Mouse (Mus musculus) limb, embryonic 14.5 days (tissue): ENCODE data around the gene Foxc1. TPM values are rescaled to one million over a fixed set of nuclear protein-coding genes. Genes with fewer than 3 reads are reported as not detected.

Experiments
- ATAC-seq: fragments of 200-750 bp; cut with Nextera tagmentation; 2 replicates; pipeline ENCODE4 v1.8.0; 2017; ENCODE audit warnings: low read depth, moderate number of reproducible peaks, moderate TSS enrichment; ENCODE audit not compliant: low FRiP score
- DNase-seq: peaks from one replicate; pipeline ENCODE4 v3.0.0-alpha.2; 2015; ENCODE audit warnings: low spot score
- H3K27ac ChIP-seq: fragments of 300-500 bp; sonication (generic); replicated peaks from 2 replicates; pipeline ENCODE4 v1.5.1; 2014; ENCODE audit warnings: low read depth, mild to moderate bottlenecking, low read length, moderate library complexity, mixed read lengths
- H3K27me3 ChIP-seq: fragments of 300-500 bp; sonication (generic); 2 replicates; pipeline ENCODE4 v1.6.1; 2014; ENCODE audit warnings: low read length, mixed read lengths; ENCODE audit not compliant: control insufficient read depth, insufficient read depth
- H3K36me3 ChIP-seq: fragments of 300-500 bp; sonication (generic); 2 replicates; pipeline ENCODE4 v1.6.1; 2014; ENCODE audit warnings: mild to moderate bottlenecking, low read length, moderate library complexity, mixed read lengths; ENCODE audit not compliant: control insufficient read depth, insufficient read depth
- H3K4me1 ChIP-seq: fragments of 300-500 bp; sonication (generic); 2 replicates; pipeline ENCODE4 v1.6.1; 2014; ENCODE audit warnings: antibody characterized with exemption, low read length, mixed read lengths; ENCODE audit not compliant: control insufficient read depth, insufficient read depth
- H3K4me2 ChIP-seq: fragments of 300-500 bp; sonication (generic); replicated peaks from 2 replicates; pipeline ENCODE4 v1.6.1; 2014; ENCODE audit warnings: low read depth, mild to moderate bottlenecking, low read length, moderate library complexity; ENCODE audit not compliant: severe bottlenecking
- H3K4me3 ChIP-seq: fragments of 300-500 bp; sonication (generic); replicated peaks from 2 replicates; pipeline ENCODE4 v1.5.1; 2014; ENCODE audit warnings: low read length
- H3K9ac ChIP-seq: fragments of 300-500 bp; sonication (generic); 2 replicates; pipeline ENCODE4 v1.6.1; 2014; ENCODE audit warnings: mild to moderate bottlenecking, low read depth, low read length, moderate library complexity; ENCODE audit not compliant: severe bottlenecking
- H3K9me3 ChIP-seq: fragments of 300-500 bp; sonication (generic); 2 replicates; pipeline ENCODE4 v1.6.1; 2016; ENCODE audit warnings: low read length; ENCODE audit not compliant: control insufficient read depth
- POLR2A ChIP-seq: fragments of 200-500 bp; IDR thresholded peaks from 2 replicates; pipeline ENCODE4 v1.8.0; 2012; ENCODE audit warnings: inconsistent platforms, mild to moderate bottlenecking, moderate library complexity, borderline replicate concordance; ENCODE audit not compliant: insufficient read depth, insufficient read length; ENCODE audit errors: extremely low read depth
- WGBS: fragments of 180-500 bp; shearing (Covaris S2); extraction: QIAGEN DNeasy Blood & Tissue Kit; methylation state at CpG from one replicate; pipeline ENCODE4 v1.1.7; 2014; 5-methylcytosine and 5-hydroxymethylcytosine counted together
- polyA plus RNA-seq, 2 experiments: library from polyadenylated mRNA; depleted of rRNA in 1 of 2; stranded (reverse) in 1 of 2; unstranded in 1 of 2; fragments of >200 nt; fragmentation: Nextera tagmentation in 1 of 2; extraction: Ambion mirVana in 1 of 2; gene quantifications; 2 replicates each; pipeline versions ENCODE4 v1.2.1 to v1.2.3; 2012 to 2014

Gene Foxc1
- polyA plus RNA-seq, 2 experiments: 8.5 to 15.1 TPM

DNA sequence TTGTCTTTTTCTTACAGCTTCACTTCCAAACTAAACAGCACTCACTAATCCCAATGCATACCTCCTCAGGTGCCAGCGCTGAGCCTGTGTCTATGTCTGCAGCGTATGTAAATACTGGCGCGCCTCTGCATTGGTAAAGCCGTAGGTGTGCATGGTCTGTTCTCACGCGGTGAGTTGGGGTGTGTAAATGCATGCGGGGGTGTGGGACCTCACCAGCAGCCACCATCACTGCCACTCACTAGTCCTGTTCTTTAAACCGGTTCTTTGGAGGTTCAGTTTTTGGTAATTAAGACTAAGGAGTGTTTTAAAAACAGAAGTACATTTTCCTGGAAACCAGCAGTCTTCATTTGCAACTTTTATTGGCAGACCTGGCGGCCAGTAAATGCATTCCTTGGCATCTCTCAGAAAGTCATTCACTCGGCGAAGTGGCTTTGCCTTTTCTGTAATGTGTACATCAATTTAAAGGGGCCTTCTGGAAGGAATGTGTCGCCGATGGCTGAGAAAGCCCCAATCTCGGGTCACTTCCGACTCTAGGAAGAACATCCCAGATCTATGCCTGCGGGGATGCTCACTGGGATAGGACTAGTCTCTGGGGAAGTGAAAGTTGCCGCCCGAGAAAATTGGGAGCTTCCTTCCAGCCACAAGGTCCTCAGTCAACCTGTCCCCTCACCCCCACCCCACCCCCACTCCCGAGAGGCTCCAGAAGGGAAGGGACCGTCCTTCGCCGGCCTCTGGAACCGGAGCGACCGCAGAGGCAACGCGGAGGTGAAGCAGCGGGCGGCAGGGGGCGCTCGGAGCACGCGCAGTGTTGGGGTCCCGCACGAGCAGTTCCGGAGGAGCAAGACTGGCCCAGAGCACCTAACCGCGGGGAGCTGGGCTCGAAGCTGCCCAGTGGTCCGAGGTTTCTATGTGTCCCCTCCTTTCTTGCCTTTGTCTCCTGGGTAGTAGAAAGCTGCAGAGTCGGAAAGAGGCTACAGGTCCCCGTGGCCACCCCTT, 5.6 kb upstream of the Foxc1 start:
- Histone ChIP-seq H3K27me3 (peaks cover 81% of the 10 kb centered on the region), H3K9ac (peak overlapping the region; percentile 43), H3K4me2 (peak overlapping the region; percentile 61), H3K9me3 (no peaks in the 10 kb centered on the region), H3K4me1 (peaks cover 27% of the 10 kb centered on the region), H3K27ac (0 out of 2 replicates have a peak overlapping the region, but pooled peaks have one; percentile 28), H3K4me3 (peak overlapping the region; percentile 31), H3K36me3 (no peaks in the 10 kb centered on the region)
- under 1% methylated on average over 43 of the region's 43 CpGs for WGBS
- no peak for TF ChIP-seq POLR2A
- DNase-seq (peak; percentile 78), ATAC-seq (peak; percentile 80)

DNA sequence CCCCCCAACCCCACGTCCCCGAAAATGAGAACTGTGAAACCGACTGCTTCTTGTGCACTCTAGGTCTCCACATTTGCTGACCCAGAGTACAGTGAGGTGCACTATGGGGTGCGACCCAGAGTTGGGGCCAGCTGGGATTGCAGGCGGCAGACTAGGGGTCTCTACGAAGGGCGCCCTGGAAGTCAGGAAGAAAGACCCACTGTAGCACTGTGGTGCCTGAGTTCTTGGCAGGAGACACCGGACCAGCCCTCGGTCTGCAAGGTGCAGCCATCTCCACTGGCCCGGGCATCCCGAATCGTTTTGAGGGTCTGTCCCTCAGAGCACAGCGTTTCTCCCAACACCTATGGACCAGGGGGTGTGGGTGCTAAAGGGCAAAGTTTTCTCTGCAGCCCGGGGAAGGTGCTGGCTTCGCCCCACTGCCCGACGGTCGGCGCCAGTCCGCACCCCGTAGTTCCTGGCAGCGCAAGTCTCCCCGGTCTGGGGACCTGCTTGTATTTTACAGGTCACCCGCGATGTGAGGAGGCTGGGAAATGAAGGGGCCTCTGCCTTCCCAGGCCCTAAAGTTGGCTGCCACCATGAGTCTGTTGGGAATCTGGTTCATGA, 4.6 kb upstream of the Foxc1 start:
- no peak for DNase-seq
- 7% methylated on average over 24 of the region's 25 CpGs for WGBS

DNA sequence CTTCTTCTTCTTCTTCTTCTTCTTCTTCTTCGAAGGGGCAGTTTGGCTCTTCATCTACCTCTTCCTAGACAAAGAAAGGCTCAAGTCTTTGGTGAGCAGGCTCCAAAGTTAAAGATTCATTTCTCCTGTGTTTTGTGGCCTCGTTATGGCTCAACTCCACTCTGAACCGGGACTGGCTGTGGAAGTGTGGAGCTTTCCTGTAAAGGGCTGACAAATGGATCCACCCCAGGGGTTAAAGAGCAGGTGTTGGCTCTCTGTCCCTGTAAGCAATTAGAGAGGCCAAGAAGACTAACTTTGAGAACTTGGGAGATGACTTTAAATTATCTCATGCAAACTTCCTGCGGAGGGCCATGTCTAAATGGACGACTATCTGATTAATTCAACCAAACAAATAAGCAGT, 4.0 kb upstream of the Foxc1 start:
- TF ChIP-seq POLR2A: no peak
- Histone ChIP-seq H3K9me3 (no peaks in the 10 kb centered on the region), H3K4me2 (peak overlapping the region; percentile 80), H3K4me1 (peaks cover 23% of the 10 kb centered on the region), H3K27ac (no peak overlapping the region), H3K9ac (no peak overlapping the region), H3K4me3 (no peak overlapping the region), H3K36me3 (0 out of 2 replicates have a peak, but pooled peaks cover under 1% of the 10 kb centered on the region), H3K27me3 (peaks cover 88% of the 10 kb centered on the region)
- ATAC-seq (no peak), DNase-seq (no peak)
- WGBS: 10% methylated on average over 5 of the region's 5 CpGs

More for the DNA sequence above, 4.6 kb upstream of the Foxc1 start:
- no peak for TF ChIP-seq POLR2A
- Histone ChIP-seq H3K9ac (peak overlapping the region; percentile 43), H3K9me3 (no peaks in the 10 kb centered on the region), H3K4me1 (peaks cover 27% of the 10 kb centered on the region), H3K27ac (0 out of 2 replicates have a peak overlapping the region, but pooled peaks have one; percentile 28), H3K27me3 (peaks cover 86% of the 10 kb centered on the region), H3K4me3 (peak overlapping the region; percentile 31), H3K36me3 (no peaks in the 10 kb centered on the region), H3K4me2 (peak overlapping the region; percentile 61)
- no peak for ATAC-seq

GRCm38 (mm10) chr13:31803166-31804093, 3.0 kb upstream of the Foxc1 start:
- Histone ChIP-seq H3K27ac (no peak overlapping the region), H3K4me1 (peaks cover 21% of the 10 kb centered on the region), H3K27me3 (peaks cover 89% of the 10 kb centered on the region), H3K4me3 (peak overlapping the region; percentile 8), H3K9ac (peak overlapping the region; percentile 16; the same call in 1 of the 2 replicates), H3K36me3 (peaks cover 9% of the 10 kb centered on the region), H3K9me3 (no peaks in the 10 kb centered on the region), H3K4me2 (peak overlapping the region; percentile 80)
- DNase-seq (no peak), ATAC-seq (no peak)
- WGBS: 2% methylated on average over 31 of the region's 31 CpGs
- TF ChIP-seq POLR2A: no peak

GRCm38 (mm10) chr13:31804571-31804970, 1.9 kb upstream of the Foxc1 start:
- H3K9me3 ChIP-seq: no peaks in the 10 kb centered on the region
- peaks cover 21% of the 10 kb centered on the region for H3K4me1 ChIP-seq
- H3K4me2 ChIP-seq: peak overlapping the region; percentile 80; the same call in 1 of the 2 replicates
- DNase-seq (no peak), ATAC-seq (no peak)
- no peak overlapping the region; the same call in 1 of the 2 replicates for H3K4me3 ChIP-seq
- 6% methylated on average over 7 of the region's 7 CpGs for WGBS
- no peak overlapping the region for H3K9ac ChIP-seq
- no peak for TF ChIP-seq POLR2A
- H3K27ac ChIP-seq: no peak overlapping the region
- peaks cover 78% of the 10 kb centered on the region for H3K27me3 ChIP-seq
- H3K36me3 ChIP-seq: peaks cover 16% of the 10 kb centered on the region
